Mouse (Mus musculus) cerebellum, adult 9-10 months (tissue): ENCODE results near the gene Adgb.
A peak's percentile ranks its signal among the peaks of the same experiment; 100 is the strongest.

Source experiments
- DNase-seq: peaks from one replicate; pipeline ENCODE4 v3.0.0; 2022

Adgb gene

GRCm38 (mm10) chr10:10343930-10344329 lies 128.2 kb downstream of the Adgb start:
- no peak for DNase-seq

- no peak for DNase-seq
Observed at GRCm38 (mm10) chr10:10325560-10325959, 146.6 kb downstream of the Adgb start.

- DNase-seq = no peak
Observed at GRCm38 (mm10) chr10:10322961-10323360, 149.2 kb downstream of the Adgb start.

GRCm38 (mm10) chr10:10321119-10321781 lies 150.9 kb downstream of the Adgb start:
- DNase-seq = peak; percentile 91

- peak; percentile 40 for DNase-seq
Observed at GRCm38 (mm10) chr10:10320364-10321083, 151.6 kb downstream of the Adgb start.

GRCm38 (mm10) chr10:10318086-10318485 lies 154.0 kb downstream of the Adgb start:
- no peak for DNase-seq

GRCm38 (mm10) chr10:10315631-10316030 lies 156.5 kb downstream of the Adgb start:
- DNase-seq = no peak

GRCm38 (mm10) chr10:10314521-10314920 lies 157.6 kb downstream of the Adgb start:
- DNase-seq = no peak

GRCm38 (mm10) chr10:10309877-10310426 lies 162.2 kb downstream of the Adgb start:
- no peak for DNase-seq

- DNase-seq = no peak
Observed at GRCm38 (mm10) chr10:10309056-10309455, 163.1 kb downstream of the Adgb start.

GRCm38 (mm10) chr10:10307384-10307783 lies 164.7 kb downstream of the Adgb start:
- no peak for DNase-seq

- no peak for DNase-seq
Observed at GRCm38 (mm10) chr10:10304370-10304769, 167.8 kb downstream of the Adgb start.

GRCm38 (mm10) chr10:10301692-10302091 lies 170.4 kb downstream of the Adgb start:
- DNase-seq = no peak

- no peak for DNase-seq
Observed at GRCm38 (mm10) chr10:10300915-10301439, 171.1 kb downstream of the Adgb start.

GRCm38 (mm10) chr10:10299987-10300386 lies 172.1 kb downstream of the Adgb start:
- DNase-seq = no peak

GRCm38 (mm10) chr10:10287221-10287867 lies 184.8 kb downstream of the Adgb start:
- DNase-seq = no peak
